Mouse (Mus musculus): ENCODE results near the gene Crtc2.
"Not testable (repeated sequence)": the region's sequence is repeated elsewhere in the genome, so short reads cannot be mapped to it uniquely, and the experiment has no call there.

Crtc2 gene

DNA sequence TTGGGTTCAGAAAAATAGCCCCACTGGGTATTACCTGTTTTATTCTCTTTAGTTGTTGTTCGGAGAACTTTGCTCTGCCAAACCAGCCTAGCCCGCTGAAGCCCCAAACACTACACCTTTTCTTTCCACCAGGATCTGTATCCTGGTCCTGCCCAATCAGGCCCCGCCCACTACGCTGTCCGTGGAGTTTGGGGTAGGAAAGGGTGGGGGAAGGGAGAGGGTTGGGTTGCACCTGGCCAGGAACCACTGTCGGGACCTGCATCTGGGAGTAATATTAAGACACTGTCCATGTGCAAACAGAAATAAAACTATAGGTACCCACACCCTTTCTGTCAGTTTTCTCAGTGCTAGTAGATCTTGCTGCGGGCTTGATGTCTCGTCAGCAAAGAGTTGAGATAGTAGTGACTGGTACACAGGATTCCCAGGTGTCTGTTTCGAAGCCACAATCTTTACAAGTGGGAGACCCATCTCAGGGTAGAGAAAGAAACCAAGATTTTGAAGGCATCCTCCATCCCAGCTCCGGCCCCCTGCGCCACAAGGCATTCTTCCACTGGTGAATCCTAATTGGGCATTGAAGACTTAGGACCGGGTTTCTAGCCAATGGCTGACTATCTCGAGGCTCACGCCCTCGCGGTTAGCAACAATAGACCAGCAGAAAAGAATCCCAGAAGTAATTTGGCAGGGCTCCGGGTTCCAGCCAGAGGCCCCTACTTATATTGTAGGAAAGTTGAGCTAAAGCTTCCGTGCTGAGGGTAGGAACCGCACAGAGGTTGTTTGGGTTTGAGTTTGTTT, 10.8 kb upstream of the Crtc2 start, which contains the start of gene Creb3l4:
Gene Creb3l4 (minus strand): TSS at position 529 of the 792 bp plus-strand sequence.
- DNase-seq, result no peak

DNA sequence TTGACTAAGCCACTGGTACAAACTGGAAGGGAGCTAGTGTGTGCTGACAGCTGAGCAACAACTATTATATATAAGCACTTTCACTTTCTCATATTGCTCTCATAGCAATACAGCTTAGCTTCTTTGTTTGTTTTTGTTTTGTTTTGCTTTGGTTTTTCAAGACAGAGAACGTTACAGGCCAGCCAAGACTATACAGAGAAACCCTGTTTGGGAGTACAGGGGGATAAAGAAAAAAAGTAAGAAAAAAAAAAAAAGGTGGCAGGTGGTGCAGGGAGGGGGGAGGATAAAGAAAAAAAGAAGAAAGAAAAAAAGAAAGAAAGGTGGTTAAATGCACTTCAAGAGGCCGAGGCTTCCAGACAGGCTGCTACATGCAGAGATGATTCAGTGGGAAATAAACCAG, 8.6 kb upstream of the Crtc2 start:
- no peak for DNase-seq

DNA sequence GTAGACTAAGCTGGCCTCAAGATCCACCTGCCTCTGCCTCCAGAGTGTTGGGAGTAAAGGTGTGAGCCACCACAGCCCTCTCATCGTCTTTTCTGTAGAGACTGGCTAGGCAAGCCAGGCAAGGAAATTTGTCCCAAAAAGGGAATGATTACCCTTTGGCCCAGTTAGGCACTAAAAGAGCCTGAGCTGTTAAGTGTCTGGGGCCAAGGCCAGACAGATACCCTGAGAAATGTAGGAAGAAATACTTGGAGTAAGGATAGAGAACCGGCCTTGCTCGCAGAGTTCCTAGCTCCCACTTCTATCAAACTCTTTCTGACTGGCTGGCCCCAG, 6.4 kb upstream of the Crtc2 start:
- no peak for DNase-seq

DNA sequence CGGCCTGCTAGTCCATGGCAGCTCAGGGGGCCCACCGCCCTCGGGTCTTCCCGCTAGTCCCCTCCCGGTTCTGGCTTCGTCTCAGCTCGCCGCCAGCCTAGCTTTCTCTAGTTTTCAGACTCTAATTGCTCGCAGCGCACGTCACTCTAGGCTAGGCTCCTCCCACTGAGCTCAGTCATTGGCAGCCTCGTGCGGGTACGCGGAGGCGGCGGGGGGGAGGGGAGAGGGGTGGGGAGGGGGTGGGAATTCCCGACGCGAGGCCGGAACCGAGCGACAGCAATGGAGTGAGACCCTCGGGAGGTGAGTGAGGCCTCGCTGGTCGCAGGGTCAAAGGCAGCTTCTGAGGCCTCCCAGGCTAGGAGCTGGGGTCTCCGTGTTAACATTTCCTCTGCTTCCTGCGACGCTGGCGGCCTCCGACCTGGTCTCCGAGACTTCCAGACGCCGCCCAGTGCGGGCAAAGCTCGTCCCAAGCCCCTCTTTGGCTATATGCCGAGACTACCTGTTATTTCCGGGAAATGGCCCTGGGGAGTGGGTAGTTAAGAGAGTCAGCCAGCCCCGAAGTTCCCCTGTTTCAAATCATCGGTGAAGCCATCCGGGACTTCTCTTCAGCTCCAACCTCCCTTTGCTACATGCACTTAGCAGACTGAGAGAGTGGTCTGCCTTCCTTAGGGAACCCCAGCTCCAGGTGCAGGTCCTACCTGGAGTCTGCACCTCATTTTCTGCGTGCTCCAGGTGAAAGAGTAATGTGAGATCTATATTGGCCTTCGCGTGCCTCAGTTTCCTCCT, 5.8 kb upstream of the Crtc2 start, which contains the start of gene Slc39a1:
Gene Slc39a1 (plus strand): TSS at position 213 of the 786 bp plus-strand sequence.
- peak; percentile 87 to 92 for DNase-seq

DNA sequence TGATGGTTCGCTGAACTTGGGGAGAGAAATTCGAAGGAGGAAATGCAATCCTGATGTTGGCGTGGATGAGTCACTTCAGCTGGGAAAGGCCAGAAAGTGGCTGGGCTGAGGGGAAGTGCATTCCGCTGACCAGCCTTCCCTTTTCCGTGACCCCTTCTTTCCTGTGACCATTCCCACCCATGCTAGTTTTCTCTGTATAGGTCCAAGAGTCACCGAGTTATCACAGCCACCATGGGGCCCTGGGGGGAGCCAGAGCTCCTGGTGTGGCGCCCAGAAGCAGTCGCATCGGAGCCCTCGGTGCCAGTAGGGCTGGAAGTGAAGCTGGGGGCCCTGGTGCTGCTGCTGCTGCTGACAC, 5.2 kb upstream of the Crtc2 start:
- DNase-seq, result no peak

DNA sequence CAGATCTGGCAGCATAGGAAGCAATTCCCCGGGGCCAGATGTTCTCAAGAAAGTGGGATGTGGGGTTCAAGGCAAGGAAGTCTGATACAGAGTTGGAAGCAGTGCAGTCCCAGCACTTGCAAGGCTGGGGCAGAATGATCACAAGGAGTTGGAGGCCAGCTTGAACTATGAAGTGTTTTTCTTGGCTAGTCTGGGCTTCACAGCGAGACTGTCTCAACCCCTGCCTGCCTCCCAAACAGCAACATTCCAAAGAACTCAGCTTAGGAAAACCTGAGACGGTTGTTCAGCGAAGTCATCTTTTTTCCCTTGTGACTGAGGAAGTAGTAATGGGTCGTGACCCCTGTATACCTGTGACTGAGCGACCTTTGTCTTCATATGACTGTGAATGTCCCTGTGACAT, 3.2 kb upstream of the Crtc2 start:
- no peak for DNase-seq

DNA sequence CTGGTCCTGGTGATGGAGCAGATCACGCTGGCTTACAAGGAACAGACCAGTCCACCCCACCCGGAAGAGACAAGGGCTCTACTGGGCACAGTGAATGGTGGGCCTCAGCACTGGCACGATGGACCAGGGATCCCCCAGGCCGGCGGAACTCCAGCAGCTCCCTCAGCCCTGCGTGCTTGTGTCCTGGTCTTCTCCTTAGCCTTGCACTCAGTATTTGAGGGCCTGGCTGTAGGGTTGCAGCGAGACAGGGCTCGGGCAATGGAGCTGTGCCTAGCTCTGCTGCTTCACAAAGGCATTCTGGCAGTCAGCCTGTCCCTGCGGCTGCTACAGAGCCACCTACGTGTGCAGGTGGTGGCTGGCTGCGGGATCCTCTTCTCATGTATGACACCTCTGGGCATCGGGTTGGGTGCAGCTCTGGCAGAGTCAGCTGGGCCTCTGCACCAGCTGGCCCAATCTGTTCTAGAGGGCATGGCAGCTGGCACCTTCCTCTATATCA, 2.2 kb upstream of the Crtc2 start:
- DNase-seq, result not testable (repeated sequence)

DNA sequence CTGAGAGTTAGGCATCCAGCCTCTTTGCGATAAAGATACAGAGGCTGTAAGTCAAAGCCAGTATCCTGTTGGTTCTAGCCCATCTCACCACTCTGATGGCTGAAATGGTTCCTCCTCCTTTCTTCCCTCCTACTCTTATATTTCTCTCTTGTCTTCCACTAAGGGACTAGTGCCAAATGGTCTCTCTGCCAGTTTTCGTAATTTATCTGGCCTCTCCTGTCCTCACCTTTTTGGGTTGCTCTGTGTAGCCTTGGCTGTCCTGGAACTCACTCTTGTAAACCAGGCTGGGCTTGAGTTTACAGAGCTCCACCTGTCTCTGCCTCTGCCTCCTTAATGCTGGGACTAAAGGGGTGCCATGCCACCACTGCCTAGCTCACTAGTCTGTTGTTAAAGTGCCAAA, 1.3 kb upstream of the Crtc2 start:
- not testable (repeated sequence) for DNase-seq

DNA sequence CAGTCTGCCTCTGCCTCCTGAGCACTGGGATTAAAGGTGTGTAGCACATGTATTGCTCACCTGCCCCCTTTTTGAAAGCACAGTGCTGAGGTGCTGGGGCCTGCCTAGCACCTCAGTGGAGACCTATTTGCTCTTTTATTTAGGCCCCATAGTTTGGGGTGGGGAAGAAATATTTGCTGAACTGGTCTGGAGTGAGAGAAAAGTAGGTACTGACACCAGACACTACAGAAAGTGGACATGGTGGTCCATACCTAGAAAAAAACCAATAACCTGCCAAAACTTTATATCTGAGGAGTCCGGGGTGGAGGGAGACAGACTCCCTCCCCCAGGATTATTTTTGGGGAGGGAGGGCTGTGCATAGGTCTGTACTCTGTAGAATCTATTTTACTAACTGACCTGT, 789 bp upstream of the Crtc2 start:
- not testable (repeated sequence) for DNase-seq

DNA sequence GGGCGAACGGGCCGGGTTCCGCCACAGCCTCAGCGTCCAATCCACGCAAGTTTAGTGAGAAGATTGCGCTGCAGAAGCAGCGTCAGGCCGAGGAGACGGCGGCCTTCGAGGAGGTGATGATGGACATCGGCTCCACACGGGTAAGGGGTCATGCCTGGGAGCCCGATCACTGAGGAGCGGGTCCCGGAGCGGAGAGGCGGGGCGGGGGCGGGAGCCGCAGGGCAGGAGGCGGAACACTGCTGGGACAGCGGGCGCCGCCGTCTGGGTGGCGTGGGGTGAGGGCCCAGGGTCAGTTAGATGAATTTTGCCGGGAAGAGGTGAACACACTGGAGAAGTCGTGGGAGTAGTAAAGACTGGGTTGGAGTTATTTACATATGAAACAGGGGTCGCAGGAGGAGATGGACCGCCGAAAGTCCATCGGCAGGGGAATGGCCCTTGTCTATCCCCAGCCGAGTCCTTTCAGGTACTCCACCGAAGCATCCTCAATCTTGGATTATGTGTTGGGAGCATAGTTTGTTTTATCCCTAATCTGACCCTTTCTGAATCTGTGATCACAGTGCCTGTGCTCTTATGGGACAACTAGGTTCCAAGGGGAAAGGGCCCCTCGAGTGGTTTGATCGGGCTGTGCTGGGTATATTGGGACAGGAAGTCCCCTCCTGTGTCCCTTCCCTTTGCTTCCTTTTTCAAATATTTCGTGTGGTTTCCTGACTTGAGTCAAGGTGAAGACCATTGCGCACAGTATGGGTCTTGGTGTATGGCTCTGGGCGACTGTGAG, 643 bp downstream of the Crtc2 start:
- DNase-seq, result no peak

DNA sequence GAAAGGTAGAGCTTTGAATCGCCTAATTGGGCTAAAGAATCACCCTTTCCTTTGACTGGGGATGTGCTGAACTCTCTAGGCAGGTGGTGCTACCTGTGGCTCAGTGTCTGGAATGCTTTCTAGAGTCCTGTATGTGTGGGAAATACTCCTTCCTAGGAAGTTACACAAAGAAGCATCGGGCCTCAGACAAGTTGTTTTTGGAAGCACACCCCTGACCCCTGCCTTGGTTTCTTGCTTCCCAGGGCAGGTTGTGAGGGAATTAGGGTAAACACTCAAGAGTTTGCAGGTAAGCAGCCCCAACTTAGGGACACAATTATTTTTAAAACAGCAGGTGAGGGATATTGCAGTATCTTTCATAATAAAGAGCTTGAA, 1.2 kb downstream of the Crtc2 start:
- no peak for DNase-seq

DNA sequence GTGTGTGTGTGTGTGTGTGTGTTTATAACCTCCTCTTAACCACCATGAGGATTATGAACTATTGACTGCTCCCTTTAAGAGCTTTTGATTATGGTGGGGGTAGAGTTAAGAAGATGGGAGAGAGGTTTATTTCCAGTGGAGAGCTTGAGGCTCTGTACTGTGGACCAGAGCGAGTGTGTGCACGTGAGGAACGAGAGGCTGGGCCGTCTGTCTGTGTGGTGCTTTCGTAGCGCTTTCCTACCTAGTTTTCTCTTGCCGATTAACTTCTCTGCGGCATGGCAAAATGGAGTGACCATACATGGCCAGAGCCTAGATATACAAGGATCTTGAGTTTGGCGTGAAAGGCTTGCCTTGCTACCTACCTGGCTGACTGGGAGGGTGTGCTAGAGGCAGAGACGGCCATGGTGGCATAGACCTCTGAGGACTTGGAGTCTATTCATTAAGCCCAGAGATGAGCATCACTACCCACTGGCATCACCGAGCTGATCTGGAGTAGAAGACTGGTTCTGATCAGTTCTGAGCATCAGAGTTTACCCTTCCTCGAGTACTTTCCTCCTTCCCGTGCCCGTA, 1.9 kb downstream of the Crtc2 start:
- no peak for DNase-seq

DNA sequence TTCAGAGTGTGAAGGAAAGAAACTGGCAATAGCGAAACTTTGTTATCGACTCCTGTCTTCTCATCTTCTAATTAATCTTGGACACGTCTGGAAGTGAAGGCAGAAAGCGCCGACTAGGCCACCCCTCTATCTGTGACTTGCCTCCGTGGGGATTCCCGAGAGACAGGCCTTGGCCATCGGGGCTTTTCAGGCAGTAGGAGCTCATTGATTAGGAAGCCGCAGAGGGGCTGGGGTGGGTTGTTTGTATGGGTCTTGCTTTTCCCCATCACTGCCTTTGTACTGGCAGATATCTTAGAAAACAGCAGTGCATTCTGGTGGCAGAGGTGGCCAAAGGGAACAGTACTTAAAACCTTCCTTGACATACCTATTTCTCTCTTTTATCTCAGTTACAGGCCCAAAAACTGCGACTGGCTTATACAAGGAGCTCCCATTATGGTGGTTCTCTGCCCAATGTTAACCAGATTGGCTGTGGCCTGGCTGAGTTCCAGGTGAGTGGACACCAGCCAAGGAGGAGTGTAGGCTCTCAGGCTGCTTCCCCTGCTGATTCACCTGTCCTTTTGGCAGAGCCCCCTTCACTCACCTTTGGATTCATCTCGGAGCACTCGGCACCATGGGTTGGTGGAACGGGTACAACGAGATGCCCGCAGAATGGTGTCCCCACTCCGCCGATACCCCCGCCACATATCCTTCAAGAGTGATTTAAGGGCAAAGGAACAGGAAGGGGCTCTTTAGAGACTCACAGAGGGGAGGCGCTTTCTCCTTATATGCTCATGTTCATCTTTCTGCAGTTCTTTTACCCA, 3.0 kb downstream of the Crtc2 start:
- no peak for DNase-seq

DNA sequence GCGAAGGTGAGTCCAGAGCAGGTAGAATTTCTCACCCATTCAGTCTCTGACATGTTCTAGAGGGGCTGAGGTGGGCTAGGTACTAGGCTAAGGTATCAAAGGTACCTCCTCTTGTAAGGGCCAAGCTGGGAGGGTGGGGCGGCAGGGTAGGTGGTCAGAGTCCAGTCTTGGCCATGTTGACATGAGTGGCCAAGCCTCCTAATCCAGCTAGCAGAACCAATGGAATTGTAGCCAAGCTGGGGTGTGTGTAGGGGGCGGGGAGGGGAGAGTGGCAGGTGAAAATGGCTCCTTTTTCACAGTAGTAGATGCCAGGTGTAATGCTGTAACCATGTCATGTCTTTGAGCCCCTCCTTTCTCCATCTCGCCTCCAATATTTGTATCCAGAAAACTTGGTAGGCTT, 4.6 kb downstream of the Crtc2 start:
- no peak for DNase-seq

DNA sequence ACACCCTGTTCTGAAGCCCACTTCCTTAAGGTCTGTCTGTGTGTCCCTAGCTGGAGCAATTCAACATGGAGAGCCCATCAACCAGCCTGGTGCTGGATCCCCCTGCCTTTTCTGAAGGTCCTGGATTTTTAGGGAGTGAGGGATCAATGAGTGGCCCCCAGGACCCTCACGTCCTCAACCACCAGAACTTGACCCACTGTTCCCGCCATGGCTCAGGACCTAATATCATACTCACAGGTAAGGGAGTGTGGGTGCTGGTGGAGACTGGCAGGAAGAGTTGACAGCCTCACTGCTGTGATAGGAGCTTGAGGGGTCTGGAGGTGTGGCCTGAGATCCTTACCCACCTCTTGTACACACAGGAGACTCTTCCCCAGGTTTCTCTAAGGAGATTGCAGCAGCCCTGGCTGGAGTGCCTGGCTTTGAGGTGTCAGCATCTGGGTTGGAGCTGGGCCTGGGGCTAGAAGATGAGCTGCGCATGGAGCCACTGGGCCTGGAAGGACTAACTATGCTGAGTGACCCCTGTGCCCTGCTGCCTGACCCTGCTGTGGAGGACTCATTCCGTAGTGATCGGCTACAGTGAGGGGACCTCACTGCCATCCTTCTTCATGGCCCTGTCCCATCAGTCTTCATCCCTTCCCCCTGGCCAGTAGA, 9.3 kb downstream of the Crtc2 start:
- DNase-seq, result no peak

DNA sequence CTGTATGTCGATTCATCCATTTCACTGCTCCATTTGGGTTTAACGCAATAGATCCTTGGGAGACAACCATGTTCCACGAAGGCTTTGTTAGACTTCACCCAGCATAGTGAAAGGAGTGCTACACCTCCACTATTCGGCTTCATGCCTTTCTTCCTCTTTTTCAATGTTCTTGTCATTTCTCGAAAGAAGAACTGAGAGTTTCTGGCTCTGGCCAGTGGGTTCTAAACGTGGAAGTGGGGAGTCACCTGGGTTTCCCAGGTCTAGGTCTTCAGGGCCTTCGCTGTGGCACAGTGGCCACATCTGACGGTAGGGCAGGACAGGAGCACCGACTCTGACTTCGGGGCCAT, 10.7 kb downstream of the Crtc2 start:
- DNase-seq, result no peak

DNA sequence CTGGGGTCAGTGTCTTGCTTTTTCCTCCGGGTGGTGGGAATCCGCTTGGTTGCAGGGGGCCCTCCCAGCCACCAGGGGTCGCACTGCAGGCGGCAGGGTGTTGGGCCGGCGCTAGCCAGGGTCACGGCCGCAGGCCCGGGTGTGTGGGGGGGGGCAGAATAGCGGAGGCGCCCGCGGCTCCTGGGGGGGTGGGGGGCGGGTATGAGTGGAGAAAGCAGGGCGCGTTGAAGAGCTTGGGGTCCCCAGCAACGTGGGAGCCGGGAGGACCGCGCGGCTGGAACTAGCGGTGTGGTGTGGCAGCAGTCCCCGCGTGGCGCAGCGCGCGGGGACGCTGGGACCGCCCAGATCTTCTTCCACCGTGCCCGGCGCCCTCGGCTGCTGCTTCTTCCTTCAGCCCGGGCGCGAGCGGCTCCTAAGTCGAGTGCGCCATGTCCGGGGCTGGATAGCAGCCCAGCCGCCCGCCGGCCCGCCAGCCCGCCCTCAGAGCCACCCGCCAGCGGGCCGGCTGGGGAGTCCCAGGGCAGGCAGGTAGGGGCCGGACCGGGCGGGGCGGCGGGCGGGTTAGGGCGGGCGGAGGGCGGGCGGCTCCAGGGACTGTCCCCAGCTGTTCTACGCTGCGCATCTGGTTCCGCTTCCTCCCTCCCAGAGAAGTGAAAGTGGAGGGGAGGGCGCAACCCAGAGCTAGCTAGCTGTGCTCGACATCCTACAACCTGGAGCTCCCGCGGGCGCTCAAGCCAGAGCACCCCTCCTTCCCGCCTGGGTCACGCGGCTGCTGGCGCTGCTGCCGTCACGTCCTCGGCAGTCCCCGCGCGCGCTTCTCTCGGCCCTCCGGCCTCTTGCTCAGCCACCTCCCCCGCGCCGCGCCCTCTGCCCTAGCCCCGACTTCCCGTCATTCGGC, 11.3 kb downstream of the Crtc2 start, which contains the start of gene Dennd4b:
Gene Dennd4b (plus strand): TSS at position 152 of the 898 bp plus-strand sequence.
- peak; percentile 81 to 88 for DNase-seq

DNA sequence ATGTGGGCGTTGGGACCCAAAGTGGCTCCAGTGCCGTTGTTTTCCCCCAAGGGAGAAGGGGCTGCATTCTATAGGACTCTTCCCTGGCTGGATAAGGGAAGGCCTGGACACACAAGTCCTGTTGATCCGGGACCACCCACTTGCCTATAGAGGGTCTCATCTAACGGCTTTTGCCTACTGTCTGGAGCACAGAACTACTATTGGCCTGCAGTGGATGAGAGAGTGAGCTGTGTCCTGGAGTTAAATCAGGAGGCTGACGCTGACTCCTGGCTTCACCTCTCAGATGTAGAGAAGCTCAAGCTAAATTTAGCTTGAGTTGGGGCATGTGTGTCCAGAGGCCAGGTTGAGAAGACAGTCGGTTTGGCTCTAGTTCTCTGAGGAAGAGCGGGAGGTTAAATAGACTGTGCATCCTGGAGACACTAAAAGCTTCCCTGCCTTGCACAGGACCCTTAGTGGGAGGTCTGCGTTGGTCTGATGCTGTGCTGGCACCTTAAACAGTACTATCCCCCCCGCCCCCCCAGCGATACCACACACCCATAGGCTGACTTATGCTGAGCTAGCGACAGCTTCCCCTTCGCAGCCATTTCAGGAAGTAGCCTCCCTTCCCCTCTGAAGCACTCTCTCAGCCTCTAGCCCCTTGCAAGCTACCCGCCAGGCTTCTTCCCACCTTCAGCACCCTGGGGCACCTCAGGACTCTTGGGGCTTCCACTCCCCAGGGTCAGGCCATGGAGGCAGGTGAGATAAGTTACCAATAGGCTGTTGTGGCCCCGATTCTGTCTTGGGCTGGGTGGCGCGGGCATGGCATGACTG, 12.2 kb downstream of the Crtc2 start:
- DNase-seq, result peak; percentile 43 to 69

Measured in thymus, adult 18-20 months (tissue).